Mouse (Mus musculus) megakaryocyte, embryonic 14.5 days (primary cell): ENCODE measurements around the gene Mafg. TPM values are rescaled to one million over a fixed set of nuclear protein-coding genes. Genes with fewer than 3 reads are reported as not detected.
"Not testable (repeated sequence)": the region's sequence is repeated elsewhere in the genome, so short reads cannot be mapped to it uniquely, and the experiment has no call there.

Experiments used
- H3K27me3 ChIP-seq: replicated peaks from 2 replicates; pipeline ENCODE3; 2012; ENCODE audit warnings: inconsistent platforms
- H3K36me3 ChIP-seq: replicated peaks from 2 replicates; pipeline ENCODE3; 2012; ENCODE audit warnings: low read length, inconsistent platforms, mixed read lengths
- H3K4me1 ChIP-seq: 2 replicates; pipeline ENCODE4 v1.6.1; 2012; ENCODE audit warnings: inconsistent platforms
- H3K4me3 ChIP-seq: replicated peaks from 2 replicates; pipeline ENCODE3; 2012; ENCODE audit warnings: moderate library complexity, mild to moderate bottlenecking, inconsistent platforms
- H3K9me3 ChIP-seq: 2 replicates; pipeline ENCODE4 v1.6.1; 2012; ENCODE audit warnings: inconsistent platforms
- FLI1 ChIP-seq: IDR thresholded peaks from 2 replicates; pipeline ENCODE4 v1.6.1; 2012; ENCODE audit warnings: low read length, inconsistent platforms, mixed read lengths
- GATA1 ChIP-seq: IDR thresholded peaks from 3 replicates; pipeline ENCODE4 v1.6.1; 2012; ENCODE audit warnings: mixed read lengths, low read length, inconsistent platforms, borderline replicate concordance
- polyA plus RNA-seq: library from polyadenylated mRNA; stranded (reverse); fragments of >175 nt; gene quantifications from 2 replicates; pipeline ENCODE4 v1.2.3, GENCODE M21; 2012; ENCODE audit warnings: low replicate concordance; ENCODE audit not compliant: insufficient read depth

Mafg gene
- polyA plus RNA-seq = 59.5 and 102 TPM in 2 replicates

- Histone ChIP-seq H3K9me3 (no peaks in the 10 kb centered on the region), H3K4me1 (peaks cover 69% of the 10 kb centered on the region), H3K27me3 (no peaks in the 10 kb centered on the region), H3K36me3 (peaks cover 23% of the 10 kb centered on the region), H3K4me3 (peak within 1 kb of the TSS; percentile 93)
- TF ChIP-seq GATA1 (no peak), FLI1 (no peak)
These were observed at the start of gene Mafg for GRCm38 (mm10) chr11:120633520-120634343. Gene Mafg, minus strand, starts transcription at chr11:120633600.

- no peaks in the 10 kb centered on the region for H3K9me3 ChIP-seq
- H3K27me3 ChIP-seq = no peaks in the 10 kb centered on the region
- peaks cover 40% of the 10 kb centered on the region for H3K4me1 ChIP-seq
- TF ChIP-seq FLI1 (no peak), GATA1 (no peak)
- no peak overlapping the region for H3K4me3 ChIP-seq
- peaks cover 93% of the 10 kb centered on the region for H3K36me3 ChIP-seq
These were observed 49.3 kb upstream of the Mafg start for GRCm38 (mm10) chr11:120682683-120683082.

GRCm38 (mm10) chr11:120679909-120680308 lies 46.5 kb upstream of the Mafg start:
- Histone ChIP-seq H3K27me3 (no peaks in the 10 kb centered on the region), H3K4me1 (peaks cover 65% of the 10 kb centered on the region), H3K36me3 (peaks cover 90% of the 10 kb centered on the region), H3K9me3 (no peaks in the 10 kb centered on the region), H3K4me3 (no peak overlapping the region)
- TF ChIP-seq GATA1 (no peak), FLI1 (no peak)

GRCm38 (mm10) chr11:120676951-120677350 lies 43.6 kb upstream of the Mafg start:
- H3K36me3 ChIP-seq = peaks cover 68% of the 10 kb centered on the region
- TF ChIP-seq FLI1 (no peak), GATA1 (no peak)
- H3K9me3 ChIP-seq = no peaks in the 10 kb centered on the region
- no peak overlapping the region for H3K4me3 ChIP-seq
- peaks cover 61% of the 10 kb centered on the region for H3K4me1 ChIP-seq
- H3K27me3 ChIP-seq = no peaks in the 10 kb centered on the region

- H3K27me3 ChIP-seq, H3K9me3 ChIP-seq: not testable (repeated sequence)
- peaks cover 61% of the 10 kb centered on the region for H3K36me3 ChIP-seq
- peak overlapping the region; percentile 46 for H3K4me3 ChIP-seq
- H3K4me1 ChIP-seq = peaks cover 64% of the 10 kb centered on the region
These were observed 42.5 kb upstream of the Mafg start for GRCm38 (mm10) chr11:120675875-120676274.

GRCm38 (mm10) chr11:120673594-120674122 lies 40.3 kb upstream of the Mafg start:
- TF ChIP-seq FLI1 (no peak), GATA1 (no peak)
- Histone ChIP-seq H3K4me1 (peaks cover 56% of the 10 kb centered on the region), H3K9me3 (no peaks in the 10 kb centered on the region), H3K4me3 (peak overlapping the region; percentile 96), H3K27me3 (peaks cover 4% of the 10 kb centered on the region), H3K36me3 (peaks cover 39% of the 10 kb centered on the region)

GRCm38 (mm10) chr11:120672687-120673593 lies 39.5 kb upstream of the Mafg start, which contains the start of gene Aspscr1:
Gene Aspscr1, plus strand, starts transcription at chr11:120672973.
- H3K9me3 ChIP-seq = no peaks in the 10 kb centered on the region
- peaks cover 4% of the 10 kb centered on the region for H3K27me3 ChIP-seq
- peaks cover 32% of the 10 kb centered on the region for H3K36me3 ChIP-seq
- H3K4me3 ChIP-seq = peak within 1 kb of the TSS; percentile 96
- TF ChIP-seq FLI1 (no peak), GATA1 (no peak)
- H3K4me1 ChIP-seq = peaks cover 54% of the 10 kb centered on the region

GRCm38 (mm10) chr11:120666617-120667016 lies 33.2 kb upstream of the Mafg start:
- Histone ChIP-seq H3K36me3 (no peaks in the 10 kb centered on the region), H3K27me3 (peaks cover 59% of the 10 kb centered on the region), H3K4me3 (no peak overlapping the region), H3K4me1 (peaks cover 19% of the 10 kb centered on the region), H3K9me3 (no peaks in the 10 kb centered on the region)
- TF ChIP-seq GATA1 (no peak), FLI1 (no peak)

- Histone ChIP-seq H3K27me3 (peaks cover 72% of the 10 kb centered on the region), H3K9me3 (no peaks in the 10 kb centered on the region), H3K36me3 (no peaks in the 10 kb centered on the region), H3K4me1 (peaks cover 30% of the 10 kb centered on the region), H3K4me3 (no peak overlapping the region)
- no peak for TF ChIP-seq GATA1
- TF ChIP-seq FLI1 = no peak
These were observed 32.0 kb upstream of the Mafg start for GRCm38 (mm10) chr11:120665406-120665805.
